Mouse (Mus musculus) megakaryocyte, embryonic 14.5 days (primary cell): ENCODE results near the gene Usp32.

Source experiments
- FLI1 ChIP-seq: IDR thresholded peaks from 2 replicates; pipeline ENCODE4 v1.6.1; 2012; ENCODE audit warnings: low read length, inconsistent platforms, mixed read lengths
- GATA1 ChIP-seq: IDR thresholded peaks from 3 replicates; pipeline ENCODE4 v1.6.1; 2012; ENCODE audit warnings: mixed read lengths, low read length, inconsistent platforms, borderline replicate concordance

DNA sequence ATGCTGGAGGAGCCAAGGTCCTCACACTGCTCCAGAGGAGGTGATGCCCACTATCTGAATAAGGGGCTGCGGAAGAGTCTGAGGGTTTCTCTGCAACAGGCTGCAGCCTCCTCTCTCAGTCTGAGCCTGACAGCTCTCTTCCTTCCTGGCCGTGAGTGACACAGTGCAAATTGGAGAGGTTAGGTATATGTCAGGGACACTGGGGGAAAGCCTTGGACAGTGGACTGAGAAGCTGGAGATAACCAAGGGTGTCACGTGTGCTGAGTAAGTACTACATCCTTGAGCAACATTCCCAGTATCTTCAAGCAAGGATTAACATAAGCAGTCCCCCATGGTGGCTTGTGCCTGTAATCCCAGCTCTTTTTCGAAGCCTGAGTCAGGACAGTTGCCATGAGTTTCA lies 38.5 kb upstream of the Usp32 start:
- no peak for TF ChIP-seq GATA1
- TF ChIP-seq FLI1: no peak
